Mouse (Mus musculus) erythroblast, embryonic 14.5 days (primary cell): ENCODE measurements around the gene Ptprz1. TPM values are rescaled to one million over a fixed set of nuclear protein-coding genes. Genes with fewer than 3 reads are reported as not detected.

Source experiments
- H3K27me3 ChIP-seq: 2 replicates; pipeline ENCODE4 v1.6.1; 2012; ENCODE audit warnings: inconsistent platforms; ENCODE audit not compliant: control insufficient read depth
- H3K36me3 ChIP-seq: 2 replicates; pipeline ENCODE4 v1.6.1; 2012; ENCODE audit warnings: mild to moderate bottlenecking, inconsistent platforms; ENCODE audit not compliant: control insufficient read depth
- H3K4me1 ChIP-seq: 2 replicates; pipeline ENCODE4 v1.6.1; 2012; ENCODE audit warnings: inconsistent platforms; ENCODE audit not compliant: control insufficient read depth
- H3K4me3 ChIP-seq: replicated peaks from 2 replicates; pipeline ENCODE3; 2012; ENCODE audit warnings: moderate library complexity, mild to moderate bottlenecking, inconsistent platforms
- H3K9me3 ChIP-seq: 2 replicates; pipeline ENCODE4 v1.6.1; 2012; ENCODE audit warnings: low read length, inconsistent platforms, mixed read lengths; ENCODE audit not compliant: control insufficient read depth
- GATA1 ChIP-seq: IDR thresholded peaks from 2 replicates; pipeline ENCODE4 v1.6.1; 2012; ENCODE audit warnings: low read length, inconsistent platforms, mixed read lengths
- TAL1 ChIP-seq: IDR thresholded peaks from 3 replicates; pipeline ENCODE4 v1.6.1; 2012; ENCODE audit warnings: low read length, inconsistent platforms, mixed read lengths
- polyA plus RNA-seq: library from polyadenylated mRNA; stranded (reverse); fragments of >175 nt; gene quantifications from 2 replicates; pipeline ENCODE4 v1.2.3, GENCODE M21; 2012

Gene Ptprz1
- not detected in 2 replicates for polyA plus RNA-seq

GRCm38 (mm10) chr6:22874781-22875613, at the start of gene Ptprz1:
TSS of gene Ptprz1 (plus strand) at chr6:22875502.
- no peak within 1 kb of the TSS for H3K4me3 ChIP-seq
- H3K4me1 ChIP-seq = no peaks in the 10 kb centered on the region
- H3K36me3 ChIP-seq = no peaks in the 10 kb centered on the region
- H3K9me3 ChIP-seq = no peaks in the 10 kb centered on the region
- TF ChIP-seq TAL1 = no peak
- H3K27me3 ChIP-seq = peaks cover 28% of the 10 kb centered on the region

- no peak overlapping the region for H3K4me3 ChIP-seq
- 0 out of 2 replicates have a peak, but pooled peaks cover 3% of the 10 kb centered on the region for H3K9me3 ChIP-seq
- no peaks in the 10 kb centered on the region for H3K4me1 ChIP-seq
- H3K36me3 ChIP-seq = no peaks in the 10 kb centered on the region
- no peaks in the 10 kb centered on the region for H3K27me3 ChIP-seq
- TF ChIP-seq GATA1 (no peak), TAL1 (no peak)
Measured at GRCm38 (mm10) chr6:22833637-22834036, 41.7 kb upstream of the Ptprz1 start.

- no peak for TF ChIP-seq TAL1
- TF ChIP-seq GATA1 = no peak
- H3K9me3 ChIP-seq = 0 out of 2 replicates have a peak, but pooled peaks cover 3% of the 10 kb centered on the region
- no peaks in the 10 kb centered on the region for H3K36me3 ChIP-seq
- no peaks in the 10 kb centered on the region for H3K4me1 ChIP-seq
- no peaks in the 10 kb centered on the region for H3K27me3 ChIP-seq
- no peak overlapping the region for H3K4me3 ChIP-seq
Measured at GRCm38 (mm10) chr6:22834100-22834970, 41.0 kb upstream of the Ptprz1 start.

GRCm38 (mm10) chr6:22875614-22876541, 576 bp downstream of the Ptprz1 start:
- Histone ChIP-seq H3K9me3 (no peaks in the 10 kb centered on the region), H3K4me3 (no peak overlapping the region)
- TF ChIP-seq GATA1 = no peak
- no peak for TF ChIP-seq TAL1

GRCm38 (mm10) chr6:22887978-22888377, 12.7 kb downstream of the Ptprz1 start:
- no peak overlapping the region for H3K4me3 ChIP-seq
- H3K36me3 ChIP-seq = no peaks in the 10 kb centered on the region
- no peaks in the 10 kb centered on the region for H3K4me1 ChIP-seq
- H3K9me3 ChIP-seq = no peaks in the 10 kb centered on the region
- no peaks in the 10 kb centered on the region for H3K27me3 ChIP-seq
- TF ChIP-seq TAL1 (no peak), GATA1 (no peak)

More at GRCm38 (mm10) chr6:22875614-22876541, 576 bp downstream of the Ptprz1 start:
- no peaks in the 10 kb centered on the region for H3K36me3 ChIP-seq
- no peaks in the 10 kb centered on the region for H3K4me1 ChIP-seq
- H3K27me3 ChIP-seq = peaks cover 28% of the 10 kb centered on the region

- no peaks in the 10 kb centered on the region for H3K36me3 ChIP-seq
- no peaks in the 10 kb centered on the region for H3K4me1 ChIP-seq
- H3K27me3 ChIP-seq = no peaks in the 10 kb centered on the region
- TF ChIP-seq GATA1 = no peak
- no peak for TF ChIP-seq TAL1
- H3K4me3 ChIP-seq = no peak overlapping the region
- H3K9me3 ChIP-seq = no peaks in the 10 kb centered on the region
Measured at GRCm38 (mm10) chr6:22889333-22889732, 14.0 kb downstream of the Ptprz1 start.

- Histone ChIP-seq H3K36me3 (no peaks in the 10 kb centered on the region), H3K27me3 (no peaks in the 10 kb centered on the region), H3K4me3 (no peak overlapping the region), H3K4me1 (no peaks in the 10 kb centered on the region), H3K9me3 (no peaks in the 10 kb centered on the region)
- no peak for TF ChIP-seq TAL1
Measured at GRCm38 (mm10) chr6:22901983-22902382, 26.7 kb downstream of the Ptprz1 start.

- no peak overlapping the region for H3K4me3 ChIP-seq
- no peaks in the 10 kb centered on the region for H3K27me3 ChIP-seq
- no peaks in the 10 kb centered on the region for H3K4me1 ChIP-seq
- no peaks in the 10 kb centered on the region for H3K36me3 ChIP-seq
- no peaks in the 10 kb centered on the region; the same call in 1 of the 2 replicates for H3K9me3 ChIP-seq
- TF ChIP-seq GATA1 = no peak
- no peak for TF ChIP-seq TAL1
Measured at GRCm38 (mm10) chr6:22908510-22909256, 33.4 kb downstream of the Ptprz1 start.
